ENCODE assay signal across 20 mouse cellular contexts in genomic region chr4:53307121-53307520, GRCm38 (mm10).
DNase-seq lines count a peak whose midpoint lies in the region; ATAC-seq and TF ChIP-seq lines count a peak whose summit lies in the region.
"Had no signal": no experiment of that assay in that cellular context is flagged by ENCODE, and none has a peak within 500 bp of the region (broad histone marks: within the 10 kb centered on the region; RNA-seq: fewer than 3 reads in every experiment).

No protein-coding gene starts in this region.

- no peak overlapping the region for H3K4me3 ChIP-seq in lung, embryonic 14.5 days (ENCODE audit: low read depth, low read length)
- no peak overlapping the region for H3K4me3 ChIP-seq in embryonic fibroblast, embryonic 13.5 days (ENCODE audit: insufficient read depth, low read length)
- H3K4me3 ChIP-seq: forebrain, embryonic 13.5 days; heart, embryonic 13.5 days had no signal

- H3K9ac ChIP-seq in lung, embryonic 14.5 days = no peak overlapping the region
- H3K9ac ChIP-seq: forebrain, embryonic 13.5 days; heart, embryonic 13.5 days had no signal

- TF ChIP-seq POLR2A in embryonic fibroblast, embryonic 13.5 days (IDR thresholded peaks at IDR 0.05; ENCODE audit: low read depth, low read length) = no peak

- no peaks in the 10 kb centered on the region for H3K4me1 ChIP-seq in lung, embryonic 14.5 days (ENCODE audit: insufficient read depth)
- H3K4me1 ChIP-seq in embryonic fibroblast, embryonic 13.5 days (ENCODE audit: control insufficient read depth, insufficient read depth, low read length) = peaks cover 3% of the 10 kb centered on the region; the same call in 1 of the 2 replicates
- H3K4me1 ChIP-seq: forebrain, embryonic 13.5 days had no signal

- H3K36me3 ChIP-seq in lung, embryonic 14.5 days (ENCODE audit: insufficient read depth) = no peaks in the 10 kb centered on the region
- H3K36me3 ChIP-seq: heart, embryonic 13.5 days had no signal

- ATAC-seq in lung, embryonic 14.5 days (ENCODE audit: insufficient read depth) = peak; percentile 37; the same call in 1 of the 2 replicates
- no peak for ATAC-seq in erythroblast, adult 5-6 weeks (replicated peaks; ENCODE audit: low FRiP score, poor library complexity, severe bottlenecking)
- ATAC-seq: activated CD4-positive, CD25-positive, alpha-beta regulatory T cell, adult 4 months; forebrain, embryonic 13.5 days; hindbrain, embryonic 16.5 days; inflammation-experienced regulatory T-cells, adult 6 months; intestine, postnatal 0 days; Patski had no signal

- WGBS in lung, embryonic 14.5 days = 35% methylated on average over 4 of the region's 4 CpGs

- no peak for TF ChIP-seq CTCF in lung, embryonic 14.5 days (IDR thresholded peaks at IDR 0.05; ENCODE audit: low read depth)
- TF ChIP-seq CTCF in embryonic fibroblast, embryonic 13.5 days (IDR thresholded peaks at IDR 0.05; ENCODE audit: borderline replicate concordance, insufficient read depth, low read length) = no peak

- H3K27ac ChIP-seq in lung, embryonic 14.5 days (ENCODE audit: low read depth) = no peak overlapping the region; the same call in 1 of the 2 replicates
- peak overlapping the region; percentile 3; the same call in 1 of the 2 replicates for H3K27ac ChIP-seq in embryonic fibroblast, embryonic 13.5 days (ENCODE audit: insufficient read depth, low read length)
- H3K27ac ChIP-seq: forebrain, embryonic 13.5 days; heart, embryonic 13.5 days had no signal

- no peaks in the 10 kb centered on the region for H3K27me3 ChIP-seq in lung, embryonic 14.5 days (ENCODE audit: insufficient read depth, low read length)
- H3K27me3 ChIP-seq: forebrain, embryonic 13.5 days; heart, embryonic 13.5 days; Patski had no signal

- peak; percentile 46 for DNase-seq in lung, embryonic 14.5 days
- no peak for DNase-seq in lung, postnatal 14 days
- peak; percentile 22 for DNase-seq in Muller cell, postnatal 12 days (ENCODE audit: inconsistent ontology term)
- no peak for DNase-seq in gastrocnemius, postnatal 36 days
- no peak for DNase-seq in layer of hippocampus, adult 11-12 months (ENCODE audit: low spot score)
- DNase-seq: adrenal gland, postnatal 14 days; B cell, adult 2 months; cerebellum, adult 2 months; cerebellum, postnatal 10 days; gastrocnemius, postnatal 10 days; heart, postnatal 36 days had no signal

- no peak overlapping the region for H3K4me2 ChIP-seq in lung, embryonic 14.5 days
- H3K4me2 ChIP-seq: forebrain, embryonic 13.5 days; heart, embryonic 13.5 days had no signal

- intact Hi-C loops in gastrocnemius, postnatal 36 days (cut with DNase I) = no loop called here

- H3K9me3 ChIP-seq in lung, embryonic 14.5 days (ENCODE audit: low read depth, low read length) = no peaks in the 10 kb centered on the region
- H3K9me3 ChIP-seq: forebrain, embryonic 13.5 days; heart, embryonic 13.5 days had no signal

Comparison
In these comparisons a context has a peak if more than half of its experiments do, and no peak if none do; other contexts are left out.
1. DNase-seq: peak in lung, embryonic 14.5 days (single experiment) and Muller cell, postnatal 12 days (single experiment); none in lung, postnatal 14 days (single experiment), gastrocnemius, postnatal 36 days (0 of 2) and layer of hippocampus, adult 11-12 months (single experiment).